Mouse (Mus musculus) hindbrain, embryonic 13.5 days (tissue): ENCODE results near the gene Mcm10. TPM values are rescaled to one million over a fixed set of nuclear protein-coding genes. Genes with fewer than 3 reads are reported as not detected.
A peak's percentile ranks its signal among the peaks of the same experiment; 100 is the strongest.

Experiments
- ATAC-seq: fragments of 200-750 bp; cut with Nextera tagmentation; 2 replicates; pipeline ENCODE4 v1.8.0; 2017; ENCODE audit warnings: moderate TSS enrichment; ENCODE audit not compliant: low FRiP score
- H3K27ac ChIP-seq: fragments of 300-500 bp; sonication (generic); 2 replicates; pipeline ENCODE4 v1.5.1; 2015; ENCODE audit warnings: inconsistent platforms, mild to moderate bottlenecking, moderate library complexity
- H3K27me3 ChIP-seq: fragments of 300-500 bp; sonication (generic); 2 replicates; pipeline ENCODE4 v1.6.1; 2015; ENCODE audit warnings: mild to moderate bottlenecking, inconsistent platforms
- H3K36me3 ChIP-seq: fragments of 300-500 bp; sonication (generic); 2 replicates; pipeline ENCODE4 v1.6.1; 2015; ENCODE audit warnings: mild to moderate bottlenecking, inconsistent platforms
- H3K4me1 ChIP-seq: fragments of 300-500 bp; sonication (generic); replicated peaks from 2 replicates; pipeline ENCODE4 v1.6.1; 2015; ENCODE audit warnings: inconsistent platforms
- H3K4me2 ChIP-seq: fragments of 300-500 bp; sonication (generic); 2 replicates; pipeline ENCODE4 v1.6.1; 2015; ENCODE audit warnings: inconsistent platforms, mild to moderate bottlenecking, moderate library complexity
- H3K4me3 ChIP-seq: fragments of 300-500 bp; sonication (generic); 2 replicates; pipeline ENCODE4 v1.5.1; 2015; ENCODE audit warnings: mild to moderate bottlenecking, inconsistent platforms
- H3K9ac ChIP-seq: fragments of 300-500 bp; sonication (generic); 2 replicates; pipeline ENCODE4 v1.6.1; 2015; ENCODE audit warnings: mild to moderate bottlenecking, inconsistent platforms
- H3K9me3 ChIP-seq: fragments of 300-500 bp; sonication (generic); 2 replicates; pipeline ENCODE4 v1.6.1; 2016; ENCODE audit warnings: inconsistent platforms
- WGBS: fragments of 180-500 bp; shearing (Covaris S2); methylation state at CpG from one replicate; pipeline ENCODE4 v1.1.7; 2015; 5-methylcytosine and 5-hydroxymethylcytosine counted together
- polyA plus RNA-seq: library from polyadenylated mRNA; unstranded; fragments of >200 nt; fragmentation: Nextera tagmentation; extraction: Ambion mirVana; gene quantifications from 2 replicates; pipeline ENCODE4 v1.2.1, GENCODE M21; 2015

The Mcm10 gene
- polyA plus RNA-seq, 1 experiment from 2014 or later, result 5.8 TPM

- no peak overlapping the region for H3K27ac ChIP-seq
- no peaks in the 10 kb centered on the region for H3K4me1 ChIP-seq
- ATAC-seq, result no peak
- H3K9ac ChIP-seq, result no peak overlapping the region
- no peak overlapping the region for H3K4me3 ChIP-seq
- no peaks in the 10 kb centered on the region for H3K27me3 ChIP-seq
- H3K36me3 ChIP-seq, result peaks cover 16% of the 10 kb centered on the region; the same call in 1 of the 2 replicates
- WGBS, result 93% methylated on average over 6 of the region's 6 CpGs
- no peaks in the 10 kb centered on the region for H3K9me3 ChIP-seq
- no peak overlapping the region for H3K4me2 ChIP-seq
These were observed 16.2 kb downstream of the Mcm10 start for GRCm38 (mm10) chr2:4996421-4996824.

GRCm38 (mm10) chr2:4995646-4996045 lies 16.9 kb downstream of the Mcm10 start:
- no peak for ATAC-seq
- no peaks in the 10 kb centered on the region for H3K4me1 ChIP-seq
- H3K36me3 ChIP-seq, result peaks cover 11% of the 10 kb centered on the region; the same call in 1 of the 2 replicates
- no peak overlapping the region for H3K9ac ChIP-seq
- no peak overlapping the region for H3K4me2 ChIP-seq
- no peaks in the 10 kb centered on the region for H3K9me3 ChIP-seq
- H3K27ac ChIP-seq, result no peak overlapping the region
- WGBS, result 96% methylated on average over 11 of the region's 11 CpGs
- H3K27me3 ChIP-seq, result no peaks in the 10 kb centered on the region
- no peak overlapping the region for H3K4me3 ChIP-seq

- Histone ChIP-seq H3K4me2 (no peak overlapping the region), H3K4me1 (no peaks in the 10 kb centered on the region), H3K9ac (no peak overlapping the region), H3K27me3 (no peaks in the 10 kb centered on the region), H3K27ac (no peak overlapping the region), H3K4me3 (no peak overlapping the region), H3K9me3 (no peaks in the 10 kb centered on the region), H3K36me3 (peaks cover 8% of the 10 kb centered on the region; the same call in 1 of the 2 replicates)
- ATAC-seq, result no peak
- 95% methylated on average over 4 of the region's 4 CpGs for WGBS
These were observed 18.2 kb downstream of the Mcm10 start for GRCm38 (mm10) chr2:4994436-4994835.

DNA sequence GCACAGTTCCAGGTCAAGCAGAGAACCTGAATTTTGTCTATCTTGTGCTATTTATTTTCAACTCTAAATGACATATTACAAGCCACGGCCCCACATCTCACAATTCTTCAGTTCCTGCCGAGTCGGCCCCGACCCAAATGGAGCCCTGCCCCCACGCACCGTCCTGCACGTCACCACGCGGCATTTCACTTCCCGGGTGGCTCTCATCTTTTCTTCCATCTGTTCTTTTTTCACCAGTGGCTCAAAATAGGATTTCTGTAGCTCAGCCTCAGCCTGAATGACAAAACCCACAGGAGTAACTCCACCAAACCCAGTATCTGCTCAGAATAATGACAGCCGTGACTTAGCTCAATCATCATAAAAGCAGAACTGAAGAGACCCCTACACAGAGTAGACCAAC lies 19.0 kb downstream of the Mcm10 start:
- peaks cover 8% of the 10 kb centered on the region; the same call in 1 of the 2 replicates for H3K36me3 ChIP-seq
- no peaks in the 10 kb centered on the region for H3K9me3 ChIP-seq
- no peak for ATAC-seq
- 88% methylated on average over 11 of the region's 11 CpGs for whole genome bisulfite sequencing
- no peaks in the 10 kb centered on the region for H3K27me3 ChIP-seq
- H3K9ac ChIP-seq, result no peak overlapping the region
- H3K4me1 ChIP-seq, result no peaks in the 10 kb centered on the region
- H3K27ac ChIP-seq, result no peak overlapping the region
- no peak overlapping the region for H3K4me2 ChIP-seq
- H3K4me3 ChIP-seq, result no peak overlapping the region

DNA sequence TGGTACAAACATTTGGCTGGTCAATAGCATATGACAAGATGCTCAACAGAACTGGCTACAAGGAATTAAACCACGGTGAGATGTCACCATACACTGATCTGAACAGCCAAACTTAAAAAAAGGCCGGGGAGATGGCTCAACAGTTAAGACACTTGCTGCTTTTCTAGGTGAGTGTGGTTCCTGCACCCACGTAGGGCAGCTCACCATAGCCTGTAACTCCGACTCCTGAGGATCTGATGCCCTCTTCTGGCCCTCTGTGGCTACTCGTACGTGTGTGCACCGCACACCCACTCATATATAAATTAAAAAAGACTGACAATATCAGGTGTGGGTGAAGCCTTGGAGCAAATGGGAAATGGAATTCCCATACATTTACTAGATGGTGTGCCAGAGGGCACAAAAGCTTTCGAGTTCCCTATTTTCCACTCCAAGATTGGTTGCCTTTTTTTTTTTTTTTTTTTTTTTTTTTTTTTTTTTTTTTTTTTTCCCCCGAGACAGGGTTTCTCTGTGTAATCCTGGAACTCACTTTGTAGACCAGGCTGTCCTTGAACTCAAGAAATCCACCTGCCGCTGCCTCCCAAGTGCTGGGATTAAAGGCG lies 23.7 kb downstream of the Mcm10 start:
- WGBS, result 81% methylated on average over 11 of the region's 11 CpGs
- Histone ChIP-seq H3K4me2 (no peak overlapping the region), H3K4me1 (no peaks in the 10 kb centered on the region), H3K4me3 (no peak overlapping the region), H3K9ac (no peak overlapping the region), H3K9me3 (no peaks in the 10 kb centered on the region), H3K27me3 (no peaks in the 10 kb centered on the region), H3K27ac (no peak overlapping the region), H3K36me3 (peaks cover 4% of the 10 kb centered on the region; the same call in 1 of the 2 replicates)
- ATAC-seq, result no peak

DNA sequence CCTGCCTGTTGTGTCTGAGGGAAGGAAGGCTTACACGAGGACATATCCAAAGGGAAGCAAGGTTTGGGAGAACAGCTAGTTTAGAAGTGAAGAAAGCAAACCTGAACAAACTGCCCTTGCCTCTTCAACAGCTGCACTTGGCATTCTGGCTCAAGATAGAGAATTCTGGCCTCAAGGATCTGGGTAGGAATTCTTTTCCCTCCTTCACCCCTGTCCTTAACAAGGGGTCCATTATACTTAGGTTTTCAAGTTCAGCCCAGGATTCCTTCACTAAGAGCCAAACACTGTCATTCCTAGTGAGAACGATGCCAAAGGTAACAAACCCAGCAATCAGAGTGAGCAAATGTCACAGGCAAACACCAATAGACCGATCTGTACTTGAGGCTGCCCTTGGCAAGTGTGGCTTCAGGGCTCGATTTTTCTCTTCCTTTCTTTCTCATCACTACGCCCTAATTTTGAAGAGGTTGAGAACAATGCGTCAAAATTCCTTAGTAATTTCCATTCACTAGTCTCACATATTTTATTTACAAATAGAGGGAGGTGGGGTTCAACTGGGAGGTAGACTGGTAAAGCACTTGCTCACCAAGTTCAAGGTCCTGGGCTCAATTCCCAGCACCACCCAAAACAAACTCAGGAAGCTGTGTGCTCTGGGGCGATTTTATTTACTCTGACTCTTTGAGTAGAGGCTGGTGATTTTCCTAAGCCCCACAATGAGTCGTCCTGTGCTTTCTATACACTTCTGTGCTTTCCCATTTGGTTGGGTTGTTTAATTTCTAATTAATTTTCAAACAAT lies 25.0 kb downstream of the Mcm10 start:
- H3K4me3 ChIP-seq, result no peak overlapping the region
- H3K27ac ChIP-seq, result no peak overlapping the region
- H3K9ac ChIP-seq, result no peak overlapping the region
- H3K9me3 ChIP-seq, result no peaks in the 10 kb centered on the region
- H3K36me3 ChIP-seq, result peaks cover 2% of the 10 kb centered on the region; the same call in 1 of the 2 replicates
- 89% methylated on average over 8 of the region's 8 CpGs for WGBS
- no peaks in the 10 kb centered on the region for H3K27me3 ChIP-seq
- no peak for ATAC-seq
- H3K4me2 ChIP-seq, result no peak overlapping the region
- H3K4me1 ChIP-seq, result no peaks in the 10 kb centered on the region

- H3K27me3 ChIP-seq, result no peaks in the 10 kb centered on the region
- H3K4me2 ChIP-seq, result no peak overlapping the region
- no peaks in the 10 kb centered on the region for H3K9me3 ChIP-seq
- no peak overlapping the region for H3K4me3 ChIP-seq
- H3K4me1 ChIP-seq, result no peaks in the 10 kb centered on the region
- no peak overlapping the region for H3K27ac ChIP-seq
- no peaks in the 10 kb centered on the region for H3K36me3 ChIP-seq
- no peak overlapping the region for H3K9ac ChIP-seq
- 91% methylated on average over 4 of the region's 4 CpGs for WGBS
- ATAC-seq, result no peak
These were observed 25.8 kb downstream of the Mcm10 start for GRCm38 (mm10) chr2:4986798-4987197.

- no peak overlapping the region for H3K4me2 ChIP-seq
- WGBS, result 83% methylated on average over 6 of the region's 6 CpGs
- H3K4me3 ChIP-seq, result no peak overlapping the region
- no peak overlapping the region for H3K9ac ChIP-seq
- no peaks in the 10 kb centered on the region for H3K9me3 ChIP-seq
- H3K27ac ChIP-seq, result no peak overlapping the region
- H3K36me3 ChIP-seq, result no peaks in the 10 kb centered on the region
- no peaks in the 10 kb centered on the region for H3K27me3 ChIP-seq
- no peak for ATAC-seq
- H3K4me1 ChIP-seq, result no peaks in the 10 kb centered on the region
These were observed 27.6 kb downstream of the Mcm10 start for GRCm38 (mm10) chr2:4985000-4985399.

DNA sequence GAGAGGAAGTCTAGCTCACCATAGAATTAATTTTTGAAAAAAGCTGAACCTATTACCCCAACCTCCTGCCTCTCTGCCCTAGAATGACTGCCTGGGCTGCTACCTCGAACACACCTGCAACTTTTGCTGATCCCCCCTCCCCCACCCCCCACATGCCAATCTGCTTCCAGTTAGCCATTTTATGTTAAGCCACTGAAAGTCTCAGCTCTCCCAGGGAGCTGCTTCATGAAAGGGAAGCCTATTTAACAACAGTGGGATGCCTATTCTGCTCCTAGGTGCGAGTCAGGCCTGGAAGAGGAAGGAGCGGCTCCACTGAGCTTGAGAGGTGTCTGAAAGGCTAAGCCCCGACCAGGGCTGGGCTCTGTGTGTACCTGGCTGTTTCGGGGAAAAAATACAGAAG lies 28.6 kb downstream of the Mcm10 start:
- WGBS, result 38% methylated on average over 5 of the region's 5 CpGs
- ATAC-seq, result no peak
- Histone ChIP-seq H3K27me3 (no peaks in the 10 kb centered on the region), H3K4me1 (no peaks in the 10 kb centered on the region), H3K9ac (no peak overlapping the region), H3K9me3 (no peaks in the 10 kb centered on the region), H3K36me3 (no peaks in the 10 kb centered on the region), H3K4me2 (no peak overlapping the region), H3K4me3 (no peak overlapping the region), H3K27ac (no peak overlapping the region)

DNA sequence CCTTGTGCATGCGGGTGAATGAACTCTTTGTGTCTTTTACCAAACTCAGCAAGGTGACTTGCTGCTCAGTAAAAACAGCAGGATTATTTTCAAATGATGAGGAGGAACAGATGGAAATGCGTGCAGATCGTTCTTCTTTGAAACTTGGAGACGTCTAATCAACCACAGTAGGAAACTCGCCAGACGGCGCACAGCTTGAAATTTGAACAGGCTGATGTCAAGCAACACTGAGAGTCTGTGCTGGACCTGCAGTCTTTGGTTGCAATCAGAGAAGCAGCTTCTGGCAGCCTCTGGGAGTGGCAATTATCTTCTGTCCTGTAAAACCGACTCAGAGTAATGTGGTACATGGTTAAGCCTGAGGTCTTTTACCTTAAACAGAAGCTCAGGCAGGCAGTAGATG lies 34.5 kb downstream of the Mcm10 start:
- peak overlapping the region; percentile 18; the same call in 1 of the 2 replicates for H3K27ac ChIP-seq

DNA sequence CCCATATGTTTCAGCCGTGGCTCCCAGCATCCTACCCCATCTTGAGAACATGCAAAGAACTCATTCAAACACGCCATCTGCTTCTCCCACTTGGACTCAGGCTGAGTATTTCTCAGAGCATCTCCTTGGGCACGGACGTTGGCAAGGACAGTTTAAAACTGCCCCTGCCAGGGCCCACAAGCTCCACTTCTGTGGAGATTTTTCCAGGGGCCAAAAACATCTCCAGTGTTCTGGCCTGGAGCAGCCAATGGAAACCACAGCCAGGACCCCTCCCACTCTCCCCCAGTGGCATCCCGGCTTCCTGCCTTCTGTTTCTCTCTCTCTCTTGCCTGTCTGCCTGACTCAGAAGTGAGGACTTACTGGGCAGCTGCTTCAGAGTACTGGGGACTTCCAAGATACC lies 36.8 kb downstream of the Mcm10 start, which contains the start of gene Ucma:
Gene Ucma, plus strand, starts transcription at position 316 of the 400 bp plus-strand sequence.
- no peaks in the 10 kb centered on the region for H3K27me3 ChIP-seq
- no peak within 1 kb of the TSS for H3K27ac ChIP-seq
- WGBS, result 77% methylated on average over 5 of the region's 5 CpGs

More for the DNA sequence above, 34.5 kb downstream of the Mcm10 start:
- Histone ChIP-seq H3K4me1 (peaks cover 6% of the 10 kb centered on the region; the same call in 1 of the 2 replicates), H3K4me3 (no peak overlapping the region), H3K9ac (no peak overlapping the region), H3K36me3 (no peaks in the 10 kb centered on the region), H3K9me3 (no peaks in the 10 kb centered on the region), H3K4me2 (no peak overlapping the region), H3K27me3 (no peaks in the 10 kb centered on the region)
- 43% methylated on average over 8 of the region's 8 CpGs for WGBS
- no peak for ATAC-seq

DNA sequence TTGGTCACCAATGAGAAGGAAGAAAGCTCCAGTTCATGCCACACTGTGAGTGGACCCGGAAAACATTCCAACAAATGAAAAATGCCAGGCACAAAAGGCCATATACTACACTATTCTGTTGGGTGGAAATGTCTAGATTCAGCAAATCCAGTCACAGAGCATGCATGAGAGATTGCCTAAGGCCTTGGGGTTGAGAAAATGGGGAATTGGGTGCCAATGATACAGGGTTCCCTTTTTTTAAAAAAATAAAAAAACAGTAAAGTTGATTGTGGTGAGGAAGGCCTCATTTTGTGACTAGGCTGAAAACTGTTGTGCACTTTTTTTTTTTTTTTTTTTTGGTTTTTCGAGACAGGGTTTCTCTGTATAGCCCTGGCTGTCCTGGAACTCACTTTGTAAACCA lies 43.5 kb downstream of the Mcm10 start:
- no peak for ATAC-seq
- H3K9me3 ChIP-seq, result no peaks in the 10 kb centered on the region
- H3K27me3 ChIP-seq, result no peaks in the 10 kb centered on the region
- no peak overlapping the region for H3K27ac ChIP-seq
- H3K36me3 ChIP-seq, result no peaks in the 10 kb centered on the region
- no peak overlapping the region for H3K4me2 ChIP-seq
- WGBS, result 93% methylated on average over 1 of the region's 2 CpGs
- no peak overlapping the region for H3K9ac ChIP-seq
- no peaks in the 10 kb centered on the region for H3K4me1 ChIP-seq
- H3K4me3 ChIP-seq, result no peak overlapping the region

More for the DNA sequence above, 36.8 kb downstream of the Mcm10 start, which contains the start of gene Ucma:
- Histone ChIP-seq H3K36me3 (no peaks in the 10 kb centered on the region), H3K9me3 (no peaks in the 10 kb centered on the region), H3K4me1 (peaks cover 6% of the 10 kb centered on the region; the same call in 1 of the 2 replicates), H3K9ac (no peak within 1 kb of the TSS), H3K4me2 (no peak within 1 kb of the TSS), H3K4me3 (no peak within 1 kb of the TSS)
- ATAC-seq, result no peak
